Mouse (Mus musculus): Measurements from ENCODE around the gene Ccl27a. TPM values are rescaled to one million over a fixed set of nuclear protein-coding genes. Genes with fewer than 3 reads are reported as not detected.
A peak's percentile ranks its signal among the peaks of the same experiment; 100 is the strongest.
"Not testable (repeated sequence)": the region's sequence is repeated elsewhere in the genome, so short reads cannot be mapped to it uniquely, and the experiment has no call there.

Ccl27a gene
- total and polyA plus RNA-seq, 2 experiments from 2014 or later: 191 to 318 TPM

- not testable (repeated sequence) for H3K4me2 ChIP-seq (ENCODE audit: low read depth, low read length, poor library complexity, severe bottlenecking); ATAC-seq (ENCODE audit: low FRiP score); H3K36me3 ChIP-seq (ENCODE audit: insufficient read depth, low read length); H3K27me3 ChIP-seq (ENCODE audit: insufficient read depth, low read length); H3K27ac ChIP-seq (ENCODE audit: low read depth, low read length); H3K9ac ChIP-seq (replicated peaks; ENCODE audit: low read length, poor library complexity, severe bottlenecking); H3K4me1 ChIP-seq (ENCODE audit: insufficient read depth, low read length); H3K4me3 ChIP-seq (ENCODE audit: low read depth, low read length); DNase-seq (ENCODE audit: low spot score); H3K9me3 ChIP-seq (ENCODE audit: low read length)
- 86% methylated on average over 10 of the region's 10 CpGs for WGBS
These were observed 6.7 kb downstream of the Ccl27a start for GRCm38 (mm10) chr4:41767301-41767700.

DNA sequence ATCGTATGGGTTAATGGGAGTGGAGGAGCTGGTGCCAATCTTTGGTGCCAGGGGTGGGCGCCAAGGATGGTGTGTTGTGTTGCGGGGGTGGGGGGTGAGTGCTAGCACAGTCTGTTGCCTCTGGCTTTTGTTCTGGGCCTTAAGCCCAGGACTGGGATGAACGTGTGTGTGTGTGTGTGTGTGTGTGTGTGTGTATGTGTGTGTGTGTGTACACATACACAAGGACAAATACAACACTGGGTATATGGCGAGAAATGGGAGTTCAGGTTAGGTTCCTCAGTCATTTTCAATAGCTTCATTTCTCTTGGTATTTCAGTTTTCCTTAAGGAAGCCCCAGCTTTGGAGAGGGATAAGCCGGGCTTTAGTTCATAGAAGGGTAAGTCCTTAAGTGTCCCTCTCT lies 10.9 kb downstream of the Ccl27a start:
- WGBS: 88% methylated on average over 3 of the region's 6 CpGs
- H3K27ac ChIP-seq (ENCODE audit: low read depth, low read length); H3K4me3 ChIP-seq (ENCODE audit: low read depth, low read length); H3K27me3 ChIP-seq (ENCODE audit: insufficient read depth, low read length); H3K9ac ChIP-seq (replicated peaks; ENCODE audit: low read length, poor library complexity, severe bottlenecking); H3K4me1 ChIP-seq (ENCODE audit: insufficient read depth, low read length); H3K36me3 ChIP-seq (ENCODE audit: insufficient read depth, low read length); H3K4me2 ChIP-seq (ENCODE audit: low read depth, low read length, poor library complexity, severe bottlenecking); ATAC-seq (ENCODE audit: low FRiP score); DNase-seq (ENCODE audit: low spot score); H3K9me3 ChIP-seq (ENCODE audit: low read length): not testable (repeated sequence)

GRCm38 (mm10) chr4:41762688-41763114 lies 11.3 kb downstream of the Ccl27a start:
- WGBS: 43% methylated on average over 8 of the region's 8 CpGs
- H3K4me1 ChIP-seq (ENCODE audit: insufficient read depth, low read length); H3K36me3 ChIP-seq (ENCODE audit: insufficient read depth, low read length); H3K27me3 ChIP-seq (ENCODE audit: insufficient read depth, low read length); H3K4me2 ChIP-seq (ENCODE audit: low read depth, low read length, poor library complexity, severe bottlenecking); H3K9me3 ChIP-seq (ENCODE audit: low read length); H3K4me3 ChIP-seq (ENCODE audit: low read depth, low read length); H3K27ac ChIP-seq (ENCODE audit: low read depth, low read length): not testable (repeated sequence)
- ATAC-seq (ENCODE audit: low FRiP score) (peak; percentile 29; the same call in 1 of the 2 replicates), DNase-seq (ENCODE audit: low spot score) (peak; percentile 63)
- H3K9ac ChIP-seq (replicated peaks; ENCODE audit: low read length, poor library complexity, severe bottlenecking): 0 out of 2 replicates have a peak overlapping the region, but pooled peaks have one; percentile 36

- Histone ChIP-seq H3K4me3 (ENCODE audit: low read depth, low read length) (no peak overlapping the region), H3K27ac (ENCODE audit: low read depth, low read length) (no peak overlapping the region), H3K9ac (replicated peaks; ENCODE audit: low read length, poor library complexity, severe bottlenecking) (0 out of 2 replicates have a peak overlapping the region, but pooled peaks have one; percentile 36), H3K4me1 (ENCODE audit: insufficient read depth, low read length) (no peaks in the 10 kb centered on the region), H3K36me3 (ENCODE audit: insufficient read depth, low read length) (0 out of 2 replicates have a peak, but pooled peaks cover 4% of the 10 kb centered on the region), H3K4me2 (ENCODE audit: low read depth, low read length, poor library complexity, severe bottlenecking) (peak overlapping the region; percentile 9; the same call in 1 of the 2 replicates), H3K27me3 (ENCODE audit: insufficient read depth, low read length) (no peaks in the 10 kb centered on the region), H3K9me3 (ENCODE audit: low read length) (no peaks in the 10 kb centered on the region)
- DNase-seq (ENCODE audit: low spot score) (no peak), ATAC-seq (ENCODE audit: low FRiP score) (peak; percentile 53; the same call in 1 of the 2 replicates)
- 42% methylated on average over 8 of the region's 8 CpGs for WGBS
- TF ChIP-seq CTCF (IDR thresholded peaks at IDR 0.05): no peak
These were observed 11.9 kb downstream of the Ccl27a start for GRCm38 (mm10) chr4:41762099-41762687.

DNA sequence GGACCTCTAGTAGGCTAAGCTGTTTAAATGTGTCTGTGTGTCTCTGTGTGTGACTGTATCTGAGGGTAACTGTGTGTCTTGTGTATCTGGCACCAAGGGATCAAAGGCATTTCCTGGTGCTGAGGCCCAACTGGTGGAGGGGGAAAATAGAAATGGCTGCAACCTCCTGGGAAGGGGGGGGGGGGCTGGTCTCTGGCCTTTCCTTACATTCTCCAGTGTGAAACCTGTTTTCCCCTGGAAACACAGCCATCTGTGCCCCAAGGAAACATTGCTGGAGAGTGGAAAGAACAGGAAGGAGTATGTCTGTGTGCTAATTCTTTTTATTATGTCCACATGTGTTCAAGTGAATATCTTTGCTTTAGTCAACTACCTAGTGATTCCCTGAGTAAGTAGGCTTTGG lies 12.4 kb downstream of the Ccl27a start:
- TF ChIP-seq CTCF (IDR thresholded peaks at IDR 0.05): no peak
- Histone ChIP-seq H3K4me1 (ENCODE audit: insufficient read depth, low read length) (no peaks in the 10 kb centered on the region; the same call in 1 of the 2 replicates), H3K27ac (ENCODE audit: low read depth, low read length) (no peak overlapping the region), H3K4me2 (ENCODE audit: low read depth, low read length, poor library complexity, severe bottlenecking) (no peak overlapping the region), H3K36me3 (ENCODE audit: insufficient read depth, low read length) (0 out of 2 replicates have a peak, but pooled peaks cover 4% of the 10 kb centered on the region), H3K9ac (replicated peaks; ENCODE audit: low read length, poor library complexity, severe bottlenecking) (no peak overlapping the region), H3K4me3 (ENCODE audit: low read depth, low read length) (no peak overlapping the region), H3K27me3 (ENCODE audit: insufficient read depth, low read length) (no peaks in the 10 kb centered on the region), H3K9me3 (ENCODE audit: low read length) (no peaks in the 10 kb centered on the region)
- no peak for DNase-seq (ENCODE audit: low spot score)
- no peak for ATAC-seq (ENCODE audit: low FRiP score)

DNA sequence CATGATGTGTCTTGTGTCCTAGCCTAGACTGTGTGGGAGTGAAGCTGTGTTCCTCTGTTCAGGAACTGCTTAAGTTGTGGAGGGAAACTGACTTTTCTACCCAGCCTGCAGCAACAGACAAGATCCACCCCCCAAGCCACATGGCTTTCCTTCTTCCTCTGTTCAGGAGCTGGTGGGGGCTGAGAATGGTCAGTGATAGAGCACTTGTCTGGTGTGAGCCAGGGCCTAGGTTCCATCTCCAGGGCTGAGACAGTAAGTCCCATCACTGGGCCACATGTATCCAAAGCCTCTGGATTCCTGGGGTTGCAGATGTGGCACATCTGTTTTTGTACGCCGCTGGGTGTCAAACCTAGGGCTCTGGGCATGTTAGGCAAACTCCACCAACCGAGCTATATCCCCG lies 13.1 kb downstream of the Ccl27a start:
- Histone ChIP-seq H3K9me3 (ENCODE audit: low read length) (no peaks in the 10 kb centered on the region), H3K4me2 (ENCODE audit: low read depth, low read length, poor library complexity, severe bottlenecking) (peak overlapping the region; percentile 43), H3K9ac (replicated peaks; ENCODE audit: low read length, poor library complexity, severe bottlenecking) (peak overlapping the region; percentile 36; the same call in 1 of the 2 replicates), H3K4me1 (ENCODE audit: insufficient read depth, low read length) (no peaks in the 10 kb centered on the region; the same call in 1 of the 2 replicates), H3K4me3 (ENCODE audit: low read depth, low read length) (peak overlapping the region; percentile 30; the same call in 1 of the 2 replicates), H3K27me3 (ENCODE audit: insufficient read depth, low read length) (no peaks in the 10 kb centered on the region), H3K36me3 (ENCODE audit: insufficient read depth, low read length) (0 out of 2 replicates have a peak, but pooled peaks cover 4% of the 10 kb centered on the region), H3K27ac (ENCODE audit: low read depth, low read length) (0 out of 2 replicates have a peak overlapping the region, but pooled peaks have one; percentile 26)
- no peak for TF ChIP-seq CTCF (IDR thresholded peaks at IDR 0.05)
- ATAC-seq (ENCODE audit: low FRiP score) (no peak), DNase-seq (ENCODE audit: low spot score) (no peak)
- 84% methylated on average over 4 of the region's 4 CpGs for WGBS

Measured in midbrain, postnatal 0 days (tissue).